Mouse (Mus musculus): ENCODE measurements around the gene Moap1. TPM values are rescaled to one million over a fixed set of nuclear protein-coding genes. Genes with fewer than 3 reads are reported as not detected.

Gene Moap1
- total RNA-seq, 2 experiments from 2014 or later: 8.0 to 10.3 TPM

Other genes with a start within 250 kb of the Moap1 start
- gene Chga, start 188.7 kb downstream of the Moap1 start, total RNA-seq (2015): not detected in 2 replicates
- not detected in 2 replicates for gene Chga, start 188.7 kb downstream of the Moap1 start, total RNA-seq (2017)
- 8.6 and 10.5 TPM in 2 replicates for gene Itpk1, start 38.7 kb downstream of the Moap1 start, total RNA-seq (2015)
- gene Itpk1, start 38.7 kb downstream of the Moap1 start, total RNA-seq (2017): 15.1 and 15.3 TPM in 2 replicates
- 8.0 and 10.6 TPM in 2 replicates for gene Tmem251, start 101 bp upstream of the Moap1 start, total RNA-seq (2015)
- 8.3 and 8.8 TPM in 2 replicates for gene Tmem251, start 101 bp upstream of the Moap1 start, total RNA-seq (2017)
- not detected in 2 replicates for gene Gm28051, start 14.1 kb upstream of the Moap1 start, total RNA-seq (2015)
- gene Gm28051, start 14.1 kb upstream of the Moap1 start, total RNA-seq (2017): not detected in 2 replicates
- 19.6 and 19.7 TPM in 2 replicates for gene Gon7, start 14.1 kb upstream of the Moap1 start, total RNA-seq (2015)
- 17.5 and 18.0 TPM in 2 replicates for gene Gon7, start 14.1 kb upstream of the Moap1 start, total RNA-seq (2017)
- 29.3 and 32.4 TPM in 2 replicates for gene Ubr7, start 14.3 kb upstream of the Moap1 start, total RNA-seq (2015)
- 47.7 and 55.2 TPM in 2 replicates for gene Ubr7, start 14.3 kb upstream of the Moap1 start, total RNA-seq (2017)
- 11.3 and 16.7 TPM in 2 replicates for gene Gm20604, start 15.0 kb upstream of the Moap1 start, total RNA-seq (2015)
- 10.2 and 11.4 TPM in 2 replicates for gene Gm20604, start 15.0 kb upstream of the Moap1 start, total RNA-seq (2017)
- 16.5 and 18.7 TPM in 2 replicates for gene Btbd7, start 134.8 kb upstream of the Moap1 start, total RNA-seq (2015)
- gene Btbd7, start 134.8 kb upstream of the Moap1 start, total RNA-seq (2017): 17.2 and 20.0 TPM in 2 replicates
- gene Cox8c, start 155.7 kb upstream of the Moap1 start, total RNA-seq (2015): not detected in 2 replicates
- gene Cox8c, start 155.7 kb upstream of the Moap1 start, total RNA-seq (2017): not detected in 2 replicates
- gene Unc79, start 205.2 kb upstream of the Moap1 start, total RNA-seq (2015): 0.02 TPM in 2 replicates
- under 0.01 TPM in 1 of 2 replicates, not detected in the other for gene Unc79, start 205.2 kb upstream of the Moap1 start, total RNA-seq (2017)

Data from megakaryocyte progenitor cell, adult 5-6 weeks (primary cell).